Mouse (Mus musculus) midbrain, embryonic 12.5 days (tissue): ENCODE measurements around the gene Glipr2. TPM values are rescaled to one million over a fixed set of nuclear protein-coding genes. Genes with fewer than 3 reads are reported as not detected.

ENCODE experiments used
- ATAC-seq: fragments of 200-750 bp; cut with Nextera tagmentation; 2 replicates; pipeline ENCODE4 v1.8.0; 2017; ENCODE audit warnings: low read depth, moderate TSS enrichment, moderate library complexity; ENCODE audit not compliant: low FRiP score
- H3K27ac ChIP-seq: fragments of 300-500 bp; sonication (generic); replicated peaks from 2 replicates; pipeline ENCODE4 v1.5.1; 2016; ENCODE audit warnings: mild to moderate bottlenecking
- H3K27me3 ChIP-seq: fragments of 300-500 bp; sonication (generic); 2 replicates; pipeline ENCODE4 v1.6.1; 2016; ENCODE audit warnings: mild to moderate bottlenecking
- H3K36me3 ChIP-seq: fragments of 300-500 bp; sonication (generic); 2 replicates; pipeline ENCODE4 v1.6.1; 2016
- H3K4me1 ChIP-seq: fragments of 300-500 bp; sonication (generic); 2 replicates; pipeline ENCODE4 v1.6.1; 2016
- H3K4me2 ChIP-seq: fragments of 300-500 bp; sonication (generic); replicated peaks from 2 replicates; pipeline ENCODE4 v1.6.1; 2016; ENCODE audit warnings: mild to moderate bottlenecking, moderate library complexity
- H3K4me3 ChIP-seq: fragments of 300-500 bp; sonication (generic); 2 replicates; pipeline ENCODE4 v1.5.1; 2016; ENCODE audit warnings: mild to moderate bottlenecking
- H3K9ac ChIP-seq: fragments of 300-500 bp; sonication (generic); replicated peaks from 2 replicates; pipeline ENCODE4 v1.6.1; 2016; ENCODE audit warnings: mild to moderate bottlenecking, moderate library complexity
- H3K9me3 ChIP-seq: fragments of 300-500 bp; sonication (generic); 2 replicates; pipeline ENCODE4 v1.6.1; 2016; ENCODE audit warnings: mild to moderate bottlenecking
- WGBS: fragments of 180-500 bp; shearing (Covaris S2); methylation state at CpG from one replicate; pipeline ENCODE4 v1.1.7; 2016; 5-methylcytosine and 5-hydroxymethylcytosine counted together
- polyA plus RNA-seq: library from polyadenylated mRNA; unstranded; fragments of >200 nt; fragmentation: Nextera tagmentation; extraction: Ambion mirVana; gene quantifications from 2 replicates; pipeline ENCODE4 v1.2.1, GENCODE M21; 2016

Gene Glipr2
- 54.6 and 62.9 TPM in 2 replicates for polyA plus RNA-seq

DNA sequence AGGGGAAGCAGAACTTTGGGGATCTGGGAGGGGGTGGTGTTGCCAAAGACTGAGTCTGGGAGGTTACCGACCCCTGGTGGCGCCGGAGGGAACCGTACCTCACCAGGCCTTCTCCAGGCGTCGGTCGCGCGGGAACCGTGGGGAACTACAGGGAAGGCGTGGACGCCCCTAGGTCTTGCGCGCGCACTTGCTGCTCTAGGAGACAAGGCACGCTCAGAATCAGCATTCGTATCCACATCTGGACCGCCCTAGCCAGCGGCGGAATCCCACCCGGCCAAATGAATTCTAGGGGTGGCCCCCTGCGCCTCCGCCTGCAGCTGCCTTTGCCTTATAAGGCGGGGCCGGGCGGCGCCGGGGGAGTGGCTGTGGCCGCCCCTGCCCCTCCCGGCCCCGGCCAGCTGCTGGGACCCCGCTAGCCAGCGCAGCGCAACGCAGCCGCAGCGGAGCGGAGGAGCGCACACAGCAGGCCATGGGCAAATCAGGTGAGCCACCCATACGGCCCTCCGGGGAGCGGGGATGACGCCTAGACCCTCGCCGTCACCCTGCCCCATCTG lies at the start of gene Glipr2:
Gene Glipr2 (plus strand): TSS at position 110 of the 554 bp plus-strand sequence.
- Histone ChIP-seq H3K4me3 (peak within 1 kb of the TSS; percentile 67), H3K27ac (peak within 1 kb of the TSS; percentile 71), H3K27me3 (peaks cover 60% of the 10 kb centered on the region), H3K4me2 (peak within 1 kb of the TSS; percentile 95), H3K4me1 (peaks cover 11% of the 10 kb centered on the region), H3K36me3 (no peaks in the 10 kb centered on the region), H3K9me3 (no peaks in the 10 kb centered on the region), H3K9ac (peak within 1 kb of the TSS; percentile 79)
- WGBS = under 1% methylated on average over 45 of the region's 45 CpGs
- peak; percentile 90 for ATAC-seq

DNA sequence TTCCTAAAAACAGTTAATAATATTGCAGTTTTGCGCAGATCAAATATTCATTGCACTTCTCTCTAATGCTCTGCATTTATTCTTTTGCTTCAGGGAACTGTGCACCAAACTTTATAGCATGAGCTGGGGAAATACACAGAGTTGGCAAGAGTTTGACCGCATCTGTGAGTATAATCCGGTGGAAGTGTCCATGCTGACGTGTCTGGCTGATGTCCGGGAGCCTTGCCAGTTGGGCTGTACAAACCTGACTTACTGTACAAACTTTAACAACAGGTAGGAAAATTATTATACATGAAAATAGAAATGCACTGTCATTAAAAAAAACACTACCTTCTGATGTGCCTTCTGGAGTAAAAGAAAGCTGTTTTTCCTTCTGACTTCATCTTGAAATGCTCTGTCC lies 39.0 kb upstream of the Glipr2 start:
- Histone ChIP-seq H3K27ac (no peak overlapping the region), H3K27me3 (no peaks in the 10 kb centered on the region), H3K9ac (no peak overlapping the region), H3K4me2 (no peak overlapping the region), H3K4me1 (no peaks in the 10 kb centered on the region), H3K9me3 (no peaks in the 10 kb centered on the region), H3K36me3 (peaks cover 34% of the 10 kb centered on the region), H3K4me3 (no peak overlapping the region)
- ATAC-seq = no peak
- WGBS = 98% methylated on average over 5 of the region's 5 CpGs

DNA sequence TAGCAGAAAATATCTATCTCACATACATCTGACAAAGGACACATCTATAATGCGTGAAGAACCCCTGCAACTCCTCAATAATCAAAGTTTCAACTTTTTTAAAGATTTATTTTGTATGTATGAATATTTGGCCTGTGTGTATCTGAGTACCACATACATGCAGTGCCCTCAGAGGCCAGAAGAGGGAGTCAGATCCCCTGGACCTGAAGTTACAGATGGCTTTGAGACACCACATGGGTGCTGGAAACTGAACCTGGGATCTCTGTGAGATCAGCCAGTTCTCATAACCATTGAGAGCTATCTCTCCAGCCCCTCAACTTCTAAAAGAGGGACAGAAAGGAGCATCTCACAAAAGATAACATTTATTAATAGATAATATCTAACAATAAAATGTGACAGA lies 36.6 kb upstream of the Glipr2 start:
- H3K9me3 ChIP-seq = no peaks in the 10 kb centered on the region
- H3K4me3 ChIP-seq = no peak overlapping the region
- ATAC-seq = no peak
- H3K4me1 ChIP-seq = no peaks in the 10 kb centered on the region
- H3K27ac ChIP-seq = no peak overlapping the region
- H3K4me2 ChIP-seq = no peak overlapping the region
- H3K36me3 ChIP-seq = peaks cover 39% of the 10 kb centered on the region
- no peak overlapping the region for H3K9ac ChIP-seq
- 95% methylated on average over 1 of the region's 1 CpGs for WGBS
- H3K27me3 ChIP-seq = no peaks in the 10 kb centered on the region

DNA sequence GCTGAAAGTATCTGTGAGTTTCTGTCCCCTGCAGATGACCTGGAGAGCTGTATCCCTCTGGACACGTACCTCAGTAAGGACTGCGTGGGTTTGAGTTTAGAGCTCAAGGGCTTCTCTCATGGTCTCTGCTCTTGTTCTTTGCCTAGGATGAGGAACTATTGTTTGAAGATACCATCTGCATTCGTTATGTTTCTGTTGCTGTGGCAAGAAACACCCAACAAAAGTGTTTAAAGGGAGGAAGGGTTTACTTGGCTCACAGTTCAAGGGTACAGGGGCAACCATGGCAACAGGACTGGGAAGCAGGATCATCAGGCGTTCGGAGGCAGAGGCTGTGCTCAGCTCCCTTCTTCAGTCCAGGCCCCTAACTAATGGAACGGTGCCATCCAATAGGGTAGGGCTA lies 32.1 kb upstream of the Glipr2 start:
- no peaks in the 10 kb centered on the region for H3K4me1 ChIP-seq
- no peaks in the 10 kb centered on the region for H3K27me3 ChIP-seq
- H3K4me3 ChIP-seq = no peak overlapping the region
- no peak overlapping the region for H3K4me2 ChIP-seq
- no peak overlapping the region for H3K9ac ChIP-seq
- no peak for ATAC-seq
- H3K36me3 ChIP-seq = peaks cover 61% of the 10 kb centered on the region
- H3K9me3 ChIP-seq = no peaks in the 10 kb centered on the region
- 86% methylated on average over 6 of the region's 6 CpGs for WGBS
- no peak overlapping the region for H3K27ac ChIP-seq

DNA sequence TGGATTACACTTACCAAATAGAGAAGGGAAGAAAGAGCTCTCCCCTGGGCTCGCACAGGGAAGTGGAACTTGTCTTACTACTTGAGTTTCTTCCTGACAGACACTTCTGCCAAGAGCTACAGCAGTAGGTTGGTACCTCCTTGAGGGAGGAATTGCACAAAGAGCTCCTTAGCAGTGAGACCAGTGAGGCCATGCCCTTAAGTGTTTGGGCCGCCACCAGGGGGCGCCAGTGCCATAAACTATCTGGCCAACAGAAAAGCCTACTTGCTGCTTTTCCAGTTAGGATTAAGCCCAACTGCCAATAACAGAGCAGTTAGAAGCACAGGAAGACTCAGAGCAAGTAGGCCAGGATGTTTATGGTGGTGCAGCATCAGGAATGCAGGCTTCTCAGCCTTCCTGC lies 31.4 kb upstream of the Glipr2 start:
- H3K4me1 ChIP-seq = no peaks in the 10 kb centered on the region
- H3K27ac ChIP-seq = no peak overlapping the region
- H3K36me3 ChIP-seq = peaks cover 61% of the 10 kb centered on the region
- no peaks in the 10 kb centered on the region for H3K27me3 ChIP-seq
- no peak overlapping the region for H3K9ac ChIP-seq
- WGBS = 19% methylated on average over 3 of the region's 3 CpGs
- no peak overlapping the region for H3K4me3 ChIP-seq
- H3K4me2 ChIP-seq = no peak overlapping the region
- ATAC-seq = no peak; the same call in 1 of the 2 replicates
- H3K9me3 ChIP-seq = no peaks in the 10 kb centered on the region

DNA sequence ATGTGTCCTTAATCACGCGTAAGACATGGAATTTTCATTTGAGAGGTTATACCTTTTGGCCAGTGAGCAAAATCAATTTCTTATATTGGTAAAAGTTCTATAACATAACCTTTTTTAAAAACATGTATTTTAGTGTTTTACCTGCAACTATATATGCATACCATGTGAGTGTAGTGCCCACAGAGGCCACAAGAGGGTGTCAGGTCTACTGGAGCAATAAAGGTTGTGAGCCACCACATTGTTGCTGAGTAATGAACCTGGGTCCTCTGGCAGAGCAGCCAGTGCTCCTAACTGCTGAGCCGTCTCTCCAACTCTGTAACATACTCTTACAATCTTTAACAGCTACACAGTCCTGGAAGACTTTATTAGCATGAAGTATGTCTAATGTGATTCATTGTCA lies 29.4 kb upstream of the Glipr2 start:
- Histone ChIP-seq H3K9ac (no peak overlapping the region), H3K4me1 (no peaks in the 10 kb centered on the region), H3K27ac (no peak overlapping the region), H3K36me3 (peaks cover 72% of the 10 kb centered on the region), H3K4me2 (no peak overlapping the region), H3K9me3 (no peaks in the 10 kb centered on the region), H3K4me3 (no peak overlapping the region), H3K27me3 (no peaks in the 10 kb centered on the region)
- no peak for ATAC-seq
- WGBS = 90% methylated on average over 3 of the region's 3 CpGs

DNA sequence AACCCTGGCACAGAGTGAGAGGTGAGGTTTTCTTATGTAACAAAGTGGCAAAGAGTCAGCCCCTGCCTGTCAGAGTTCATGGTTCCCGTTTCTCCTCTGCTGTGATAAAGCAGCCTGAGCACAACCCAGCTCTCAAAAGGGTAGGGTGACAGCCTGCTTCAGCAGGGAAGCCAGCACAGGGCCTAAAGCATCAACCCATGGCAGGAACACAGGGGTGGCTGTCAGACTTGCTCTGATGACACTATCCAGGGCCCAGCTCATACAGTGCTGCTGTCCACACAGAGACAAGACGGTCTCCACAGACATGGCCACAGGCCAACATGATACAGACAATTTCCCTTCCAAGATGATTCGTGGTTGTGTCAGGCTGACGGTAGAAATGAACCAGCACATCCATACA lies 25.3 kb upstream of the Glipr2 start:
- Histone ChIP-seq H3K4me1 (no peaks in the 10 kb centered on the region), H3K9me3 (no peaks in the 10 kb centered on the region), H3K4me2 (no peak overlapping the region), H3K9ac (no peak overlapping the region), H3K27me3 (no peaks in the 10 kb centered on the region), H3K27ac (no peak overlapping the region), H3K4me3 (no peak overlapping the region), H3K36me3 (peaks cover 74% of the 10 kb centered on the region)
- ATAC-seq = no peak
- 95% methylated on average over 4 of the region's 4 CpGs for WGBS

DNA sequence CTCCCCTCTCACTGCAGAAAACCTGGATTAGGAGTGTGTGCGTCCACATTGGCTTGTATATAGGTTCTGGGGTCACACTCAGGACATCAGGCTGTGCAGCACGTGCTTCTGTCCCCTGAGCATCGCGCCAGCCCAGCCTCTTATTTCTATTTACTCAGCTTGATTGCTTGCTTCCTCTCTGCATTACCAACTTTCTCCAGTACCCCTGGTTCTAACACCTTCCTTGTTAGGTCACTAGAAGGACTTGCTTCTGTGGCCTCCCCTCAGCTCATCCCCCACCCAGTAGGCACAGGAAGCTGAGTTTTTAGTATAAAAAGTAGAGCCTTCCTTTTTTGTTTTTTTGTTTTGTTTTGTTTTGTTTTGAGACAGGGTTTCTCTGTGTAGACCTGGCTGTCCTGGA lies 21.0 kb upstream of the Glipr2 start:
- H3K4me3 ChIP-seq = no peak overlapping the region
- H3K4me2 ChIP-seq = no peak overlapping the region
- ATAC-seq = no peak
- H3K4me1 ChIP-seq = no peaks in the 10 kb centered on the region
- no peaks in the 10 kb centered on the region for H3K9me3 ChIP-seq
- H3K9ac ChIP-seq = no peak overlapping the region
- peaks cover 59% of the 10 kb centered on the region for H3K36me3 ChIP-seq
- 90% methylated on average over 4 of the region's 4 CpGs for WGBS
- no peaks in the 10 kb centered on the region for H3K27me3 ChIP-seq
- H3K27ac ChIP-seq = no peak overlapping the region

DNA sequence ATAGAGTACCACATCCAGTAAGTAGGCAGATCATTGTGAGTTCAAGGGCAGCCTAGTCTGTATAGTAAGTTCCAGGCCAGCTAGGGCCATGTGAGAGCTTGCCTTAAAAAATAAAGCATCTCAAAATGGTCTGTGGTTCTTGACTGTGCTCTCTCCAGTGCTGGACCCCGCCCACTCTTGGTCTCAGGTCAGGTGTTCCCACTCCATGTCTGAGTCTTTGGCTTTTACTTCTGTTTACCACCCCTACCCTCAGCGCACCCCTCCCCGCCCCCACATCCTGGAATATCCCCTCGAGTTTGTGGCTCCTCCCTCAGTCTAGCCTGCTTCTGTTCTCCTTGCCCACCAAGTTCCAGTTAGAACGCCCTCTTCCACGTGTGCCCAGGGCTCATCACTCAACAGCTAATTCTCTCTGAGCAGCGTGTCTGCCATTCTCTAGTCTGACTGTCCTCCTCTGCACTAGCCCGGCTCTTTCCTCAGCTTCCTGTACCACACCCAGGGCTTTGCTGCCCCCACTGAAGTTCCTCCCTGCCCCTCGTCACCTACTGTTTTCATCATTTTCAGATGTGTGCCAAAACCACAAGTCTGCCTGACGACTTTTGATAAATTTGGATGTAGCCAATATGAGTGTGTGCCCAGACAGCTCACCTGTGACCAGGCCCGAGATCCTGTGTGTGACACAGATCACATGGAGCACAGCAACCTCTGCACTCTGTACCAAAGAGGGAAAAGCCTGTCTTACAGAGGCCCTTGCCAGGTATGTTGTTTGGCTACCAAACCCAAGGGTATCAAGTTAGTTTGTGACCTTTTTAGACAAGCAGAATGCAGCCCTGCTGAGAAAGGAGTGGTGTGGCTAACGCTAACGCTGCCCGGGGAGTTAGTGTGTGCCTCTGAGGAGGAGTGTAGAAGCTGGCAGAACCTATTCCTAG lies 20.2 kb upstream of the Glipr2 start:
- H3K27ac ChIP-seq = no peak overlapping the region
- H3K27me3 ChIP-seq = no peaks in the 10 kb centered on the region
- WGBS = 83% methylated on average over 14 of the region's 14 CpGs
- no peaks in the 10 kb centered on the region for H3K4me1 ChIP-seq
- H3K4me3 ChIP-seq = no peak overlapping the region
- ATAC-seq = no peak
- no peak overlapping the region for H3K9ac ChIP-seq
- no peak overlapping the region for H3K4me2 ChIP-seq
- H3K36me3 ChIP-seq = peaks cover 58% of the 10 kb centered on the region
- no peaks in the 10 kb centered on the region for H3K9me3 ChIP-seq

DNA sequence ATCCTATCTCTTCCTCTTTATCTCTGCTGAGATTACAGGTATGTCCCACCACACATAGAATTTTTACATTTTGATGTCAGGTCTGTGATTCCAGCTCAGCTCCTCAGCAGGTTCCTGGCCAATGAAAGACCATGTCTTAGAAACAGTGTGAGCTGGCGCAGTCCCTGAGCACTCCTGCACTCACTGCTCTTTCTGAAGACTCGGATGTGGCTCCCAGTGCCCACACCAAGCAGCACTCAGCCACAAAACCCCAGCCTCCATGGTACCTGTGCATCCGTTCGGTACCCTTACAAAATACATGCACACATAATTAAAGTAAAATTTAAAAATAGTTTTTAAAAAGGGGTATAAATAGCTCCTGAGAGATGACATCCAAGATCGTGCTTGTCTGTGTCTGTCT lies 15.9 kb upstream of the Glipr2 start:
- Histone ChIP-seq H3K4me2 (no peak overlapping the region), H3K9ac (no peak overlapping the region), H3K27me3 (no peaks in the 10 kb centered on the region), H3K27ac (no peak overlapping the region), H3K4me1 (no peaks in the 10 kb centered on the region), H3K36me3 (peaks cover 62% of the 10 kb centered on the region), H3K4me3 (no peak overlapping the region), H3K9me3 (no peaks in the 10 kb centered on the region)
- WGBS = 90% methylated on average over 5 of the region's 5 CpGs
- ATAC-seq = no peak

DNA sequence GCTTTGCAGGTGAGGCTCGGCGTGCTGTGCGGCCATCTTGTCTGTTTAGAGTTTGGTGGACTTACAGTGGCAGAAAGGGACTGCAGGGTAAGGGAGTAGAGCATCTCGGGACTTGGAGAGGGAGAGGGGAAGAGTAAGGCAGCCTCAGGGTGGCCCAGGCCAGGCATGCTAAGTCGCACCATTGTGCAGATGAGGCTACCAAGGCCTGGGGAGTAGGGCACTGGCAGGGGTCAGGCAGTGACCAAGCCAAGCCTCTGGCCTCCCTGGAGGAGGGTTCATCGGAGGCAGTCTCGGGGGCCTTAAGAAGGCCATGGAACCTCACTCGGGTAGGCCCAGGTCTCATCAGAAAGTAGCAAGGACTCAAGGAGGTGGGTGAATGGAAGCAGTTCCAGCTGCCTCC lies 14.8 kb upstream of the Glipr2 start:
- H3K27ac ChIP-seq = no peak overlapping the region
- no peaks in the 10 kb centered on the region for H3K27me3 ChIP-seq
- 86% methylated on average over 8 of the region's 8 CpGs for WGBS
- no peak overlapping the region for H3K9ac ChIP-seq
- peaks cover 59% of the 10 kb centered on the region for H3K36me3 ChIP-seq
- no peak for ATAC-seq
- no peak overlapping the region for H3K4me3 ChIP-seq
- no peaks in the 10 kb centered on the region for H3K9me3 ChIP-seq
- H3K4me2 ChIP-seq = no peak overlapping the region
- H3K4me1 ChIP-seq = no peaks in the 10 kb centered on the region

DNA sequence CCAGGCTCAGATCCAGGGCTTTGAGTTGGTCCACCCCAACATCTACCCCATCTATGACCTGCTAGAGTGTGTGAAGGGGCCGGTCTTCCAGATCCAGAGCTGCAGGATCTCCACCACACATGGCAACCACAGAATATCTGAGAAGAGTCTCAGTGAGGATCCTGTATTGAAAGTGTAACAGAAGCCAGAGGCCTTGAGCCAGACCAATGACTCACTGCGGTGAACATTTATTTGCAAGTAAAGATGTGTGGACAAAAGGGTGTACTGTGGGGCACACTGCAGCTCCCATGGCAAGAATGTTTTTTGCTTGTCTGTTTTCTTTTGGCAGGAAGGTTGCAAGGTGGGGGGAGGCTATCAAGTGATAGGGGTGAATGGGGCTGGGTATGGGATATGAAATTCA lies 9.6 kb upstream of the Glipr2 start:
- H3K27me3 ChIP-seq = no peaks in the 10 kb centered on the region
- H3K27ac ChIP-seq = no peak overlapping the region
- H3K4me2 ChIP-seq = no peak overlapping the region
- 96% methylated on average over 2 of the region's 2 CpGs for WGBS
- no peak overlapping the region for H3K9ac ChIP-seq
- ATAC-seq = no peak
- H3K9me3 ChIP-seq = no peaks in the 10 kb centered on the region
- H3K4me3 ChIP-seq = no peak overlapping the region
- H3K4me1 ChIP-seq = no peaks in the 10 kb centered on the region
- peaks cover 25% of the 10 kb centered on the region for H3K36me3 ChIP-seq
